Mouse (Mus musculus) layer of hippocampus, adult 8-10 months (tissue): ENCODE measurements around the gene Tmem132c. TPM values are rescaled to one million over a fixed set of nuclear protein-coding genes. Genes with fewer than 3 reads are reported as not detected.
A peak's percentile ranks its signal among the peaks of the same experiment; 100 is the strongest.

Experiments
- DNase-seq, 2 experiments: peaks; one replicate each; pipeline ENCODE4 v3.0.0; 2022; ENCODE audit warnings: low spot score in 2 of 2
- total RNA-seq, 4 experiments: library from RNA; stranded (reverse); gene quantifications; 2 replicates each; pipeline ENCODE4 v1.2.4; 2022

Tmem132c gene
- 1 to 10 TPM; 3.9 to 4.1 (median 4.0) TPM for total RNA-seq

GRCm38 (mm10) chr5:127241136-127241924 lies at the start of gene Tmem132c:
TSS of gene Tmem132c (plus strand) at chr5:127241808.
- DNase-seq: peak; percentile 8 to 31

- no peak for DNase-seq
These were observed 49.7 kb upstream of the Tmem132c start for GRCm38 (mm10) chr5:127191881-127192280.

GRCm38 (mm10) chr5:127198850-127199249 lies 42.8 kb upstream of the Tmem132c start:
- DNase-seq: no peak

GRCm38 (mm10) chr5:127204881-127205280 lies 36.7 kb upstream of the Tmem132c start:
- DNase-seq: no peak

GRCm38 (mm10) chr5:127216389-127216788 lies 25.2 kb upstream of the Tmem132c start:
- DNase-seq: no peak

- no peak for DNase-seq
These were observed 23.9 kb upstream of the Tmem132c start for GRCm38 (mm10) chr5:127217725-127218124.

GRCm38 (mm10) chr5:127227929-127228595 lies 13.5 kb upstream of the Tmem132c start:
- no peak for DNase-seq

GRCm38 (mm10) chr5:127234715-127235114 lies 6.9 kb upstream of the Tmem132c start:
- DNase-seq: no peak

- peak; percentile 48 to 81 for DNase-seq
These were observed 6.4 kb upstream of the Tmem132c start for GRCm38 (mm10) chr5:127235203-127235602.

GRCm38 (mm10) chr5:127239706-127240105 lies 1.9 kb upstream of the Tmem132c start:
- no peak for DNase-seq

GRCm38 (mm10) chr5:127240646-127241045 lies 962 bp upstream of the Tmem132c start:
- no peak for DNase-seq

GRCm38 (mm10) chr5:127241925-127242762 lies 536 bp downstream of the Tmem132c start:
- no peak for DNase-seq

- DNase-seq: no peak
These were observed 1.2 kb downstream of the Tmem132c start for GRCm38 (mm10) chr5:127242763-127243160.

GRCm38 (mm10) chr5:127243209-127243608 lies 1.6 kb downstream of the Tmem132c start:
- DNase-seq: no peak

GRCm38 (mm10) chr5:127243611-127244010 lies 2.0 kb downstream of the Tmem132c start:
- no peak for DNase-seq

GRCm38 (mm10) chr5:127253263-127253662 lies 11.7 kb downstream of the Tmem132c start:
- no peak for DNase-seq

- DNase-seq: no peak
These were observed 15.5 kb downstream of the Tmem132c start for GRCm38 (mm10) chr5:127256947-127257610.

- DNase-seq: no peak
These were observed 20.5 kb downstream of the Tmem132c start for GRCm38 (mm10) chr5:127262136-127262535.

- no peak for DNase-seq
These were observed 29.5 kb downstream of the Tmem132c start for GRCm38 (mm10) chr5:127271145-127271544.

- DNase-seq: no peak
These were observed 37.9 kb downstream of the Tmem132c start for GRCm38 (mm10) chr5:127279462-127279861.

GRCm38 (mm10) chr5:127281186-127281585 lies 39.6 kb downstream of the Tmem132c start:
- no peak for DNase-seq
